Mouse (Mus musculus) erythroblast, embryonic 14.5 days (primary cell): ENCODE results near the gene Actr3.

Experiments
- GATA1 ChIP-seq: IDR thresholded peaks from 2 replicates; pipeline ENCODE4 v1.6.1; 2012; ENCODE audit warnings: low read length, inconsistent platforms, mixed read lengths
- TAL1 ChIP-seq: IDR thresholded peaks from 3 replicates; pipeline ENCODE4 v1.6.1; 2012; ENCODE audit warnings: low read length, inconsistent platforms, mixed read lengths

GRCm38 (mm10) chr1:125386217-125386616 lies 49.3 kb downstream of the Actr3 start:
- TF ChIP-seq GATA1 = no peak
- TF ChIP-seq TAL1 = no peak
